Mouse (Mus musculus) lung, postnatal 0 days (tissue): ENCODE data around the gene Gja10. TPM values are rescaled to one million over a fixed set of nuclear protein-coding genes. Genes with fewer than 3 reads are reported as not detected.

ENCODE experiments used
- ATAC-seq: fragments of 200-750 bp; cut with Nextera tagmentation; 2 replicates; pipeline ENCODE4 v1.8.0; 2017; ENCODE audit warnings: moderate library complexity
- DNase-seq: peaks from one replicate; pipeline ENCODE4 v3.0.0-alpha.2; 2016; ENCODE audit warnings: low spot score
- H3K27ac ChIP-seq: fragments of 300-500 bp; sonication (generic); 2 replicates; pipeline ENCODE4 v1.5.1; 2014; ENCODE audit warnings: antibody characterized with exemption, mild to moderate bottlenecking, low read length, mixed read lengths
- H3K27me3 ChIP-seq: fragments of 300-500 bp; sonication (generic); replicated peaks from 2 replicates; pipeline ENCODE4 v1.6.1; 2014; ENCODE audit warnings: low read length, mixed read lengths; ENCODE audit not compliant: insufficient read depth
- H3K36me3 ChIP-seq: fragments of 300-500 bp; sonication (generic); 2 replicates; pipeline ENCODE4 v1.6.1; 2014; ENCODE audit warnings: low read length, mixed read lengths; ENCODE audit not compliant: insufficient read depth
- H3K4me1 ChIP-seq: fragments of 300-500 bp; sonication (generic); 2 replicates; pipeline ENCODE4 v1.6.1; 2014; ENCODE audit warnings: antibody characterized with exemption, low read depth, low read length, mixed read lengths; ENCODE audit not compliant: insufficient read depth
- H3K4me2 ChIP-seq: fragments of 300-500 bp; sonication (generic); replicated peaks from 2 replicates; pipeline ENCODE4 v1.6.1; 2014; ENCODE audit warnings: low read depth, mild to moderate bottlenecking, low read length, moderate library complexity, mixed read lengths
- H3K4me3 ChIP-seq: fragments of 300-500 bp; sonication (generic); 2 replicates; pipeline ENCODE4 v1.5.1; 2014; ENCODE audit warnings: low read depth, low read length
- H3K9ac ChIP-seq: fragments of 300-500 bp; sonication (generic); replicated peaks from 2 replicates; pipeline ENCODE4 v1.6.1; 2014; ENCODE audit warnings: low read depth, mild to moderate bottlenecking
- H3K9me3 ChIP-seq: fragments of 300-500 bp; sonication (generic); 2 replicates; pipeline ENCODE4 v1.6.1; 2016; ENCODE audit warnings: low read length, mixed read lengths
- CTCF ChIP-seq: IDR thresholded peaks from 2 replicates; pipeline ENCODE4 v1.5.1; 2016; ENCODE audit warnings: antibody characterized with exemption, mild to moderate bottlenecking
- EP300 ChIP-seq: IDR thresholded peaks from 2 replicates; pipeline ENCODE4 v1.6.1; 2016; ENCODE audit warnings: antibody characterized with exemption, mild to moderate bottlenecking, control low read depth
- WGBS: fragments of 180-500 bp; shearing (Covaris S2); extraction: QIAGEN DNeasy Blood & Tissue Kit; methylation state at CpG from one replicate; pipeline ENCODE4 v1.1.7; 2014; 5-methylcytosine and 5-hydroxymethylcytosine counted together
- polyA plus RNA-seq: library from polyadenylated mRNA; unstranded; fragments of >200 nt; fragmentation: Nextera tagmentation; extraction: Ambion mirVana; gene quantifications from 2 replicates; pipeline ENCODE4 v1.2.1, GENCODE M21; 2015

Gene Gja10
- polyA plus RNA-seq, 1 experiment from 2014 or later, result not detected

DNA sequence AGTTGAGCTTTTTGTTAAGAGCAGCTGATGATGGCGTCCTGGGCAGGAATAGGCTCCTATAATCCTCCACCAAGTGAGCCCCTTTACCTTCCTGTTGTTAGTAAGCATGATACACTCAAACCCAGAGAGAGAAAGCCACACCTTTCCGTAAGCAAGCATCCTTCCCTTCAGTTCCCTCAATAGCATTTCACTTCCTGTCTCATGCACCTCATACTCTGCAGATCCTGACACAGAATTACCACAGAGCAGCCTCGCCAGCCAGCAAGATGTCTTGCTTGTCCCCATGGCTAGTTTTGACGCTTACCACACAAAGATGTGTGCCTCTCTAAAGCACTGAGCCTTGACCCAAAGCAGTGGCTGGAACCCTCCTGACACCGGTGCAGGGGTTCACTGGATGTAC lies 15.0 kb downstream of the Gja10 start:
- ATAC-seq (no peak), DNase-seq (no peak)
- Histone ChIP-seq H3K36me3 (no peaks in the 10 kb centered on the region), H3K27ac (no peak overlapping the region), H3K4me3 (no peak overlapping the region), H3K27me3 (no peaks in the 10 kb centered on the region), H3K4me1 (no peaks in the 10 kb centered on the region), H3K9me3 (no peaks in the 10 kb centered on the region), H3K9ac (no peak overlapping the region), H3K4me2 (no peak overlapping the region)
- TF ChIP-seq CTCF, result no peak
- TF ChIP-seq EP300, result no peak
- WGBS, result 83% methylated on average over 5 of the region's 5 CpGs

DNA sequence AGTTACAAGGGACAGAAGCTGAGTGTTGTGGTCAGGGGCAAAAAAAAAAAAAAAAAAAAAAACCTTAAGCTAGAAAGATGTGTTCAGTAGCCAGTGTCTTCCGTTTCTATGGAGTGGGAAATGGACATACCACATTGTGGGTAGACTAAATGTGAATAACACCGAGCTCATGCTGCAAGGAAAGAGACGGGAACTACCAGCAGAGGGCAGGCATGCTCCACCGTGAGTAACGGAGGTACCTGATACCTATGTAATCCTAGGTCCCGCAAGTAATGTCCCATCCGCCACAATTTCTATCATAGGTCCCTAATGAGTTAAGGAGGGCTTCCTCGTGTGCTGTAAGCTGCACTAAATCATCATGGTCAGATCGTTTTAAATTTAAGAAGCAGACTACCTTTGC lies 16.0 kb downstream of the Gja10 start:
- WGBS, result 11% methylated on average over 9 of the region's 9 CpGs
- Histone ChIP-seq H3K36me3 (no peaks in the 10 kb centered on the region), H3K9ac (no peak overlapping the region), H3K4me3 (no peak overlapping the region), H3K27me3 (no peaks in the 10 kb centered on the region), H3K4me1 (no peaks in the 10 kb centered on the region), H3K27ac (no peak overlapping the region), H3K4me2 (no peak overlapping the region), H3K9me3 (no peaks in the 10 kb centered on the region)
- TF ChIP-seq CTCF (peak; percentile 83), EP300 (no peak)
- peak; percentile 55 for DNase-seq
- ATAC-seq, result no peak

- Histone ChIP-seq H3K9ac (no peak overlapping the region), H3K4me2 (no peak overlapping the region), H3K27me3 (no peaks in the 10 kb centered on the region), H3K36me3 (peaks cover 6% of the 10 kb centered on the region; the same call in 1 of the 2 replicates), H3K27ac (no peak overlapping the region), H3K9me3 (no peaks in the 10 kb centered on the region), H3K4me1 (no peaks in the 10 kb centered on the region), H3K4me3 (no peak overlapping the region)
- DNase-seq (no peak), ATAC-seq (no peak)
- TF ChIP-seq CTCF, result no peak
- TF ChIP-seq EP300, result no peak
- 60% methylated on average over 6 of the region's 6 CpGs for WGBS
Observed at GRCm38 (mm10) chr4:32584181-32584580, 18.4 kb downstream of the Gja10 start.

GRCm38 (mm10) chr4:32579850-32580249 lies 22.7 kb downstream of the Gja10 start:
- Histone ChIP-seq H3K9me3 (no peaks in the 10 kb centered on the region), H3K36me3 (peaks cover 14% of the 10 kb centered on the region; the same call in 1 of the 2 replicates), H3K4me2 (no peak overlapping the region), H3K4me1 (no peaks in the 10 kb centered on the region), H3K27me3 (no peaks in the 10 kb centered on the region), H3K4me3 (no peak overlapping the region), H3K27ac (no peak overlapping the region), H3K9ac (no peak overlapping the region)
- no peak for DNase-seq
- no peak for ATAC-seq
- WGBS, result 78% methylated on average over 8 of the region's 8 CpGs
- TF ChIP-seq EP300 (no peak), CTCF (no peak)

DNA sequence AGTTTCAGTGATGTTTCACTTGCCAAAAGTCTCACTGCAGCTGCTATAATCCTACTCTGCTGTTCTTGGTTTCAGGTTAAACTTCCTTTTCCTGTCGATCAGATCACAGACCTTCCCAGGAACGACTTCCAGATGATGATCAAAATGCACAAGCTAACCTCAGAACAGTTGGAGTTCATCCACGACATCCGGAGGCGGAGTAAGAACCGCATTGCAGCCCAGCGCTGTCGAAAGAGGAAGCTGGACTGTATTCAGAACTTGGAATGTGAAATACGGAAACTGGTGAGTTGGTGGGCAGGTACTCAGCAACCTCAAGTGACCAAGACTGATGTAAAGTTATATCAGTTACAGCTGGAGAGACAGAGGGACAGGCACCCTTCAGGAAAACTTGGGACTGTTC lies 27.4 kb downstream of the Gja10 start:
- ATAC-seq (no peak), DNase-seq (peak; percentile 27)
- no peak overlapping the region for H3K9ac ChIP-seq
- H3K36me3 ChIP-seq, result peaks cover 11% of the 10 kb centered on the region; the same call in 1 of the 2 replicates
- WGBS, result 54% methylated on average over 9 of the region's 9 CpGs
- no peaks in the 10 kb centered on the region for H3K9me3 ChIP-seq
- TF ChIP-seq EP300 (no peak), CTCF (no peak)
- H3K27me3 ChIP-seq, result no peaks in the 10 kb centered on the region
- no peak overlapping the region for H3K27ac ChIP-seq
- H3K4me3 ChIP-seq, result no peak overlapping the region
- H3K4me2 ChIP-seq, result no peak overlapping the region
- H3K4me1 ChIP-seq, result no peaks in the 10 kb centered on the region

DNA sequence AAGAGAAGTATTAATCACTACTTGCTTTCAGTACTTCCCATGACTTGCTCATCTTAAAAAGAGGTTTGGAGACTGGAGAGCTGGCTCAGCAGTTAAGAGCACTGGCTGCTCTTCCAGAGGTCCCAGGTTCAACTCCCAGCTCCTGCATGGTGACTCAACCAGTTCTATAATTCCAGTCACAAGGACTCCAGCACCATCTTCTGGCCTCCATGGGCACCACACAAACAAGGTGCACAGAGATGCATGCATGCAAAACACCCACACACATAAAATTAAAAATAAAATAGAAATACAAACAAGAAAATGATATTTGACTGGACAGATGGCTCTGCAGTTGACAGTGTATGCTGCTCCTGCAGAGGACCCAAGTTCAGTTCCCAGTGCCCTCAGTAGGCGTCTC lies 28.0 kb downstream of the Gja10 start:
- DNase-seq (no peak), ATAC-seq (no peak)
- Histone ChIP-seq H3K4me2 (no peak overlapping the region), H3K27me3 (no peaks in the 10 kb centered on the region), H3K4me1 (no peaks in the 10 kb centered on the region), H3K9ac (no peak overlapping the region), H3K9me3 (no peaks in the 10 kb centered on the region), H3K27ac (no peak overlapping the region), H3K36me3 (peaks cover 8% of the 10 kb centered on the region; the same call in 1 of the 2 replicates), H3K4me3 (no peak overlapping the region)
- WGBS, result 76% methylated on average over 1 of the region's 1 CpGs
- no peak for TF ChIP-seq EP300
- TF ChIP-seq CTCF, result peak; percentile 39

- no peak overlapping the region for H3K9ac ChIP-seq
- no peak overlapping the region for H3K27ac ChIP-seq
- H3K36me3 ChIP-seq, result peaks cover 8% of the 10 kb centered on the region; the same call in 1 of the 2 replicates
- H3K4me3 ChIP-seq, result no peak overlapping the region
- no peak for TF ChIP-seq CTCF
- TF ChIP-seq EP300, result no peak
- H3K4me1 ChIP-seq, result no peaks in the 10 kb centered on the region
- H3K27me3 ChIP-seq, result no peaks in the 10 kb centered on the region
- H3K9me3 ChIP-seq, result no peaks in the 10 kb centered on the region
- DNase-seq (no peak), ATAC-seq (no peak)
- 88% methylated on average over 5 of the region's 5 CpGs for WGBS
- H3K4me2 ChIP-seq, result no peak overlapping the region
Observed at GRCm38 (mm10) chr4:32573586-32573985, 29.0 kb downstream of the Gja10 start.
